Mouse (Mus musculus): Measurements from ENCODE around the gene Akap13. TPM values are rescaled to one million over a fixed set of nuclear protein-coding genes. Genes with fewer than 3 reads are reported as not detected.

Akap13 gene
- polyA plus RNA-seq, 2 experiments from 2014 or later, result 382 to 420 TPM

- ATAC-seq, result no peak
Observed at GRCm38 (mm10) chr7:75640671-75641070, 185.3 kb downstream of the Akap13 start.

DNA sequence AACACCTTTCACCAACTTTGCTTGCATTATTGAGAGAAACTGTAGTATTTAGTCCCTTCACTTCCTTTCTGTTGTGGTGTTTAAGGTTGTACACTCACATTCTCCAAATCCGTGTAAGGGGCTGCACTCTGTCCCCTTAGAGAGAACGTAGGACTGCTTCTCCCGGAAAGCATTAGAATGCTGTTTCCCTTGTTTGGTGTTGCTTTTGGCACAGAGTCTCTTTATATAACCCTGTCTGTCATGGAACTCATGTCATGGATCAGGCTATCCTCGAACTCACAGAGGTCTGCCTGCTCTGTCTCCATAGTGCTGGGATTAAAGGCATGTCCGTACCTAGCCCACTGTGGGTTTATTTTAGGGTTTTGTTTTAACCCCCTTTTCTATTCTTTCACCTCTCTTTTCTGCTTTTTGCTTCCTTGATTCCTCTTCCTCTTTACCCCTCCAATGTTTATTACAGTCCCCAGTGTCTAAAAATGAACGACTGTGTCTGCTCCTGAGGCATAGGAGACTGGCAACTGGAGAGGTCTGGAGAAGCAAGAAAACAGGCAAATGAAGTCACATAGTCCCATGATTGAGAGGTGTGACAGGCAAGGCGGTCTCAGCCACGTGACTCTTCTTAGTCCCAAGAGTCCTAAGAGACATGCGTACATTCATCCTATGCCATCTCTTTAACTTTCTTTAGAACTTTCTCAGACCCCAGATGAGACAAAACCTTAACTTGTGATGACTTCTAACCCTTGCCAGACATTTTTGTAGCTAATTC, 186.3 kb downstream of the Akap13 start:
- peak; percentile 30 for ATAC-seq

DNA sequence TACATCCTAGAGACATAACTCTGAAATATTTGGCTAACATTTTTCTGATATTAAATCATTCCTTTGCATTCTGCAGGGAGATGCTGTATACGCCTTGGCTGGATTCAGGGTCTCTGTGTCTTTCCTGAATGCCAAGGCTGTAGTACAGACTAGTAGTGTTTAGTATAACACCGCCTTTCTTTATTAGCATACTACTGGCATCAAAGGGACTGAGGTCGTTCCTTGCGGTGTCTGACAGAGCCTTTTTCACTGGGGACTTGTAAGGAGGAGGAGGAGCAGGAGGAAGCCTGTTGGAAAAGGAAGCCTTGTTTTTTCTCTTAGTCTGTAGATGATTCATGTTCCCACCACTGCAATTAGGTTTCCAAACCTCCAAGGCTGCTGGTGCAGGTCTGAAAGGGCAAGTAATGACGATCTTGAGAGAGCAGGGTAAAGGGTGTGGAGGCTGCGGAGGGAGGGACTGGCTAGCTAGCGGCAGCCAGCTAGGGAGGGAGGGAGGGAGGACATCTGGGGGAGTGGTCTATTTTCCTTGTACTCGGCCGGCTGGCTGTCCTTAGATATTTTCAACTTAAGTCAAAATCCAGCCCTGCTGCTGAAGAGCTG, 186.9 kb downstream of the Akap13 start:
- no peak for ATAC-seq

- ATAC-seq, result no peak
Observed at GRCm38 (mm10) chr7:75642846-75643563, 187.7 kb downstream of the Akap13 start.

- peak; percentile 29 for ATAC-seq
Observed at GRCm38 (mm10) chr7:75643986-75644385, 188.7 kb downstream of the Akap13 start.

- peak; percentile 6 for ATAC-seq
Observed at GRCm38 (mm10) chr7:75644585-75644984, 189.3 kb downstream of the Akap13 start.

- ATAC-seq, result no peak
Observed at GRCm38 (mm10) chr7:75645156-75645933, 190.0 kb downstream of the Akap13 start.

DNA sequence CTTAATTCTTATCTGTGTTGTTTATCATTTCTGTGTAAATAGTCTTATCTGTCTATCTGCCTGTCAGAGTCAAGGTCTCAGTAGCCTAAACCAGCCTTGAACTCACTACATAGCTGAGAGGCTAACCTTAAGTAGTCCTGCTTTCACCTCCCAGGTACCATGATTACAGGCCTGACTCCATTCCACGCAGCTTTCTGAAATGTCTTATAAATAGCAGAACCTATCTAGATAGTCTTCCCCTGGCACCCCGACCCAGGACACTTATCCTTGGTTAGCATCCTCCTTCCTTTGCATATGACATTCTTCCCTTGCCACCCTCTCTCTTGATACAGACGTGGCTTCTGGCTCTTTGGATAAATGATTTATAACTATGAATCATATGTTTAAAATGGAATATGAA, 192.7 kb downstream of the Akap13 start:
- no peak for ATAC-seq

- no peak for ATAC-seq
Observed at GRCm38 (mm10) chr7:75648961-75649360, 193.6 kb downstream of the Akap13 start.

DNA sequence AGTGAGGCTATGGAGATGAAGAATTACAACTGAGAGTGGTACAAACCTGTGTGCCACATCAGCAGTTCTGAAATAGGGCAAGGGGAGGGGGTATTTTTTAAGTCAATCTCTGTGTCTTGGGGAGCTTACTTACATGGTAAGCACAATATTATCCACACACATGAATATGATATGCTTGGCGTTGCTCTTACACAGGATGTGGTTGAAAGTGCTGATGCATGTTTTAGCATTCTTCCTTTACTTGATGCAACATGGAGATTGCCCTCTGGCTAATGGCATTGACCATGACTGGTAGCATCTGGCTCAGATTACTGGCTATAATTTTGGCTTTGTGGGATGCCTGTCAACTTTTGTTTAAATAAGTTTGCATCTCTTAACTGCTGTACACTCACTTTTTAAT, 194.6 kb downstream of the Akap13 start:
- peak; percentile 78 for ATAC-seq

- ATAC-seq, result no peak
Observed at GRCm38 (mm10) chr7:75653684-75654317, 198.5 kb downstream of the Akap13 start.

GRCm38 (mm10) chr7:75655180-75656074, 200.1 kb downstream of the Akap13 start:
- ATAC-seq, result peak; percentile 56

DNA sequence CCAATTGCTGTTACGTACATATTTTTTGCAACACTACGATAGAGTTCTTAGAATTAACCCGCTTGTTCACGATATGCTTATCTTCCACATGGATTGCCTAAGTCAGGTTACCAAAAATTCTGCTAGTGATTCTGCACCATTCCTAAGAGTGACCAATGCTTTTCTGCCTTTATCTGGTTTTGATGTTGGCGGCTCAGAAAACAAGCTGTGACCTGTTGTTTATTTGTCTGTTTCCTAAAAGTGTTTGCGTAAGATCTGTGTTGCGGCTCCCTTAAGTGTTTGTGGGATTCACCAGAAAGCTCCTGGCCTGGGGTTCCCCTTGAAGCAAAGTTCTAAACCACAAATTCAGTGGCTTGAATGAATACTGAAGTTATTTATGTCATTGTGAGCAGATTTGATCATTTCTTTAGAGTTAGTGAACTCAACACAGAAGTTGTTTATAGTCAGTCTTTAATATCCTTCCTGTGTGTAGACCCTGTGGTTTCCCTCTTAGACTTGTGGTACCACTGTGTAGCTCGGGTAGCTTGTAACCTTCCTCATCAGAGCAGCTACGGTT, 201.0 kb downstream of the Akap13 start:
- ATAC-seq, result peak; percentile 77

- ATAC-seq, result peak; percentile 22
Observed at GRCm38 (mm10) chr7:75656896-75657295, 201.6 kb downstream of the Akap13 start.

- ATAC-seq, result no peak
Observed at GRCm38 (mm10) chr7:75664455-75664854, 209.1 kb downstream of the Akap13 start.

DNA sequence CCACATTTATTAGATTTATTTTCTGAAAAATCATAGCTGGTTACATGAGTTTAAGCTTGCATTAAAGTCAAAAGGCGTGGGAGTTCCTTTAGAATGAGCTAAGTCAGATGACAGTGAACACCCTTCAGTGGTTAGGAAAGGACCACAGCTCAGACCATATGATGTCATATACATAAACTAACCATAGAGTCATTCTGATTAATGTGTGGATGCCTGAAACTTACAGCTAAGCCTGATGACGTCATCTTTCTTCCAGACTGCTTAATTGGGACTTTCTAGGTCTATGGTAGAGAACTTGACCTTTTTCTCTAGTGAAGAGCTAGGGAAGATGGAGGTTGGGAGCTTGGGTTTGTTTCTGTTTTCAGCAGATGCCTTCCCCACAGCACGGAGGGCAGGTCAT, 211.6 kb downstream of the Akap13 start:
- ATAC-seq, result peak; percentile 33

- no peak for ATAC-seq
Observed at GRCm38 (mm10) chr7:75667531-75667930, 212.2 kb downstream of the Akap13 start.

GRCm38 (mm10) chr7:75668396-75668795, 213.1 kb downstream of the Akap13 start:
- no peak for ATAC-seq

- peak; percentile 67 for ATAC-seq
Observed at GRCm38 (mm10) chr7:75669416-75669815, 214.1 kb downstream of the Akap13 start.

- no peak for ATAC-seq
Observed at GRCm38 (mm10) chr7:75679631-75680030, 224.3 kb downstream of the Akap13 start.

GRCm38 (mm10) chr7:75682901-75683300, 227.6 kb downstream of the Akap13 start:
- no peak for ATAC-seq
